Mouse (Mus musculus) forebrain, postnatal 0 days (tissue): Measurements from ENCODE around the gene Hist1h4f. TPM values are rescaled to one million over a fixed set of nuclear protein-coding genes. Genes with fewer than 3 reads are reported as not detected.
A peak's percentile ranks its signal among the peaks of the same experiment; 100 is the strongest.

Experiments used
- ATAC-seq: fragments of 200-750 bp; cut with Nextera tagmentation; 2 replicates; pipeline ENCODE4 v1.8.0; 2017; ENCODE audit warnings: mild to moderate bottlenecking, moderate library complexity
- DNase-seq: peaks from one replicate; pipeline ENCODE4 v3.0.0-alpha.2; 2015
- H3K27ac ChIP-seq: fragments of 300-500 bp; sonication (generic); 2 replicates; pipeline ENCODE4 v1.5.1; 2014; ENCODE audit warnings: low read depth, mild to moderate bottlenecking, antibody characterized with exemption, low read length, moderate library complexity, mixed read lengths
- H3K27me3 ChIP-seq: fragments of 300-500 bp; sonication (generic); 2 replicates; pipeline ENCODE4 v1.6.1; 2014; ENCODE audit warnings: mild to moderate bottlenecking, low read length, mixed read lengths; ENCODE audit not compliant: insufficient read depth
- H3K36me3 ChIP-seq: fragments of 300-500 bp; sonication (generic); 2 replicates; pipeline ENCODE4 v1.6.1; 2014; ENCODE audit warnings: mild to moderate bottlenecking, moderate library complexity; ENCODE audit not compliant: insufficient read depth
- H3K4me1 ChIP-seq: fragments of 300-500 bp; sonication (generic); 2 replicates; pipeline ENCODE4 v1.6.1; 2014; ENCODE audit warnings: antibody characterized with exemption; ENCODE audit not compliant: insufficient read depth
- H3K4me2 ChIP-seq: fragments of 300-500 bp; sonication (generic); 2 replicates; pipeline ENCODE4 v1.6.1; 2014; ENCODE audit warnings: low read depth, mild to moderate bottlenecking, moderate library complexity
- H3K4me3 ChIP-seq: fragments of 300-500 bp; sonication (generic); 2 replicates; pipeline ENCODE4 v1.5.1; 2014; ENCODE audit warnings: low read depth, low read length, mixed read lengths
- H3K9ac ChIP-seq: fragments of 300-500 bp; sonication (generic); 2 replicates; pipeline ENCODE4 v1.6.1; 2014; ENCODE audit warnings: mild to moderate bottlenecking
- H3K9me3 ChIP-seq: fragments of 300-500 bp; sonication (generic); 2 replicates; pipeline ENCODE4 v1.6.1; 2016; ENCODE audit warnings: low read length
- CTCF ChIP-seq: sonication (generic); IDR thresholded peaks from 2 replicates; pipeline ENCODE4 v1.5.1; 2016; ENCODE audit warnings: antibody characterized with exemption, control low read depth, low read depth
- WGBS: fragments of 180-500 bp; shearing (Covaris S2); extraction: QIAGEN DNeasy Blood & Tissue Kit; methylation state at CpG from one replicate; pipeline ENCODE4 v1.1.7; 2014; 5-methylcytosine and 5-hydroxymethylcytosine counted together
- microRNA-seq, 2 experiments: library from miRNA; unstranded; fragments of <30 nt; microRNA quantifications; one replicate each; pipeline ENCODE4; 2016
- polyA plus RNA-seq: library from polyadenylated mRNA; unstranded; fragments of >200 nt; fragmentation: Nextera tagmentation; extraction: Ambion mirVana; gene quantifications from 2 replicates; pipeline ENCODE4 v1.2.1, GENCODE M21; 2015
- total RNA-seq: library from RNA; depleted of rRNA; stranded (reverse); fragments of >200 nt; gene quantifications from 2 replicates; pipeline ENCODE4 v1.2.3, GENCODE M21; 2014; rRNA removed

Hist1h4f gene
- total and polyA plus RNA-seq, 2 experiments from 2014 or later, result 753 TPM; not detected in 1

DNA sequence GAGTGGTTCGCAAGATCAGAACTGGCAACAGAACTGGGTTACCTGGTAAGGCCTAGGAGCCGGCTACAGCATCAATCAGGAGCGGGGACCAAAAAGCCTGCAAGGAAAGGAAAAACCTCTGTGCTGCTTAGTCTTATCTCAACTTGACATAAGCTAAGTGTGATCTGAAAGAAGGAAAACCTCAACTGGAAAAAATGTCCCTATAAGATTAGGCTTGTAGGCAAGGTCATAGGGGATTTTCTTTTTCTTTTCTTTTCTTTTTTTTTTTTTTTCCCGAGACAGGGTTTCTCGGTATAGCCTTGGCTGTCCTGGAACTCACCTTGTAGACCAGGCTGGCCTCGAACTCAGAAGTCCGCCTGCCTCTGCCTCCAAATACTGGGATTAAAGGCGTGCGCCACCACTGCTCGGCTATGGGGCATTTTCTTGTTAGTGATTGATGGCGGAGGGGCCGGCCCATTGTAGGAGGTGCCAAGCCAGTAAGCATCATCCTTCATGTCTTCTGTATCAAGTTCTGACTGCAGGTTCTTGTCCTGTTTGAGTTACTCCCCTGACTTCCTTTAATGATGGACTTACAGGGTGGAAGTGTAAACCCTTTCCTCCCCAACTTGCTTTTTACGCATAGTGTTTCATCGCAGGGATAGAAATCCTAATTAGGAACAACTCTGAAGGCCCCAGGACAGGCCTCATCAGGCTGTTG, 44.5 kb downstream of the Hist1h4f start:
- ATAC-seq (no peak), DNase-seq (no peak)
- no peak overlapping the region for H3K9ac ChIP-seq
- no peak for TF ChIP-seq CTCF
- H3K27ac ChIP-seq, result no peak overlapping the region
- H3K9me3 ChIP-seq, result no peaks in the 10 kb centered on the region
- 33% methylated on average over 14 of the region's 14 CpGs for WGBS
- no peak overlapping the region for H3K4me3 ChIP-seq
- H3K27me3 ChIP-seq, result no peaks in the 10 kb centered on the region
- H3K4me1 ChIP-seq, result no peaks in the 10 kb centered on the region; the same call in 1 of the 2 replicates
- no peak overlapping the region for H3K4me2 ChIP-seq
- H3K36me3 ChIP-seq, result no peaks in the 10 kb centered on the region

DNA sequence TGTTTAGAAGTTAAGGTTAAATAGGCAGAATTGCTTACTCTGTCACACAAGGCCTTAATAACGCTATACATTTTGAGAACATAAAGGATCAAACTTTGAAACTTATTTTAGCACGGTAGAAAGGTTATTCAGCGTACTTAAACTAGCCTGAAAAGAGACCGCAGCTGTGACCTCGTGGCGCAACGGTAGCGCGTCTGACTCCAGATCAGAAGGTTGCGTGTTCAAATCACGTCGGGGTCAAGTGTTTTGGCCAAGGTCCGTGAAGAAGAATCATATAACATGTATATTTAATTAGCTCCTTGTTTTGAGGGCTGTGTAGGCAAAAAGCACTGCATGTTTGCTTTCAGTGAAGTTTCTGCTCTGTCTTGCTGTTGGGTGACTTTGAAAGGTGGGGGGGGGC, 45.1 kb downstream of the Hist1h4f start:
- Histone ChIP-seq H3K4me2 (peak overlapping the region; percentile 30), H3K9me3 (no peaks in the 10 kb centered on the region), H3K27ac (no peak overlapping the region), H3K4me1 (no peaks in the 10 kb centered on the region; the same call in 1 of the 2 replicates), H3K36me3 (no peaks in the 10 kb centered on the region), H3K27me3 (no peaks in the 10 kb centered on the region), H3K4me3 (0 out of 2 replicates have a peak overlapping the region, but pooled peaks have one; percentile 3), H3K9ac (no peak overlapping the region)
- DNase-seq (peak; percentile 61), ATAC-seq (no peak)
- no peak for TF ChIP-seq CTCF
- 14% methylated on average over 13 of the region's 13 CpGs for WGBS

DNA sequence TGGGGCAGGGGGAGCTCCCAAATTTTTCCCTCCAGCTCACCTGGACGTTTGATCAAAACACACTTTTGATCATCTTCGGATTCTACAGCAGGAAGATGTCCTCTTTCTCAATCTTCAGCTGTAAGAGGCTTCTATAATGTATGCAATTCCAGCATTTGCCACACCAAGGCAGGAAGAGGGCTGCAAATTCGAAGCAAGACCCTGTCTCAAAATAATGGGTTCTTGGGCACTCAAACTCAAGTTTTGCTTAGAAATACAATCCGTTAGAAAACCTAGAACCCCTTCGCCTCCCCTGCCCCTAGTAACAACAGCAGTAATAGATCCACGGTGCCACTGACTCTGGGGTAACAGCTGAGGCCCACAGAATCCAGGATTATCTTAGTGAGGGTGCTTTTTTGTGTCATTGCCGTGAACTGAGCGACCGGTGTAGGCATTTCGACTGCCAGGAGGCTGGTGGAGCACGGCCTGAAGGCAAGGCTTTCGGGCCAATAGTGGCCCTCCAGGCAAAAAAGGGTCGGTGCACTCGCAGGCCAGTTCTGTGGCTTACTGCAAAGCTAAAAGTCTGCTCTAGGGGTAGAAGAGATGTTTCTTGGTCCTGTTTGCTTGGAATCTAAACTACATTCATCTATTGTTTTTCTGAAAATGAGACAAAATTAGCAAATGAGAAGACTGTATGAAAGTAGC, 45.6 kb downstream of the Hist1h4f start:
- no peak overlapping the region for H3K27ac ChIP-seq
- no peaks in the 10 kb centered on the region for H3K36me3 ChIP-seq
- H3K27me3 ChIP-seq, result no peaks in the 10 kb centered on the region
- WGBS, result 10% methylated on average over 14 of the region's 14 CpGs
- no peak for DNase-seq
- TF ChIP-seq CTCF, result no peak
- H3K9me3 ChIP-seq, result no peaks in the 10 kb centered on the region
- no peak for ATAC-seq
- 0 out of 2 replicates have a peak overlapping the region, but pooled peaks have one; percentile 3 for H3K4me3 ChIP-seq
- H3K9ac ChIP-seq, result no peak overlapping the region
- no peaks in the 10 kb centered on the region; the same call in 1 of the 2 replicates for H3K4me1 ChIP-seq
- peak overlapping the region; percentile 30 for H3K4me2 ChIP-seq

DNA sequence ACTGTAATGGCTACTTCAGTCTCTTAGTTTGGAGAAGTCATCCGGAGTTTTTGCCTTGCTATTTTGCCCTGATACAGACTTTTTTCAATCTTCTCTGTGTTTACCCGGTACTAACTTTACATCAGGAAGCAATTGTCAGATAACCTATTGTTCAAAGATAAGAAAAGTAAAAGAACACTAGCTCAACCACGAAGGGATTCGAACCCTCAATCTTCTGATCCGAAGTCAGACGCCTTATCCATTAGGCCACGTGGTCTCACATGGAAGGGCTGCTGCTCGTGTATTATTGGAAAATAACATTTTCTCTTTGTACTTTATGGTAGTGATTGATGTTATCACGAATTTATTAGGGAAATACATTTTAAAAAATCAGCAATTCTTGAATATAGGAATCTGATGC, 47.7 kb downstream of the Hist1h4f start:
- DNase-seq, result peak; percentile 86
- ATAC-seq, result peak; percentile 68; the same call in 1 of the 2 replicates
- Histone ChIP-seq H3K4me3 (no peak overlapping the region), H3K9me3 (no peaks in the 10 kb centered on the region), H3K27me3 (peaks cover 8% of the 10 kb centered on the region; the same call in 1 of the 2 replicates), H3K36me3 (no peaks in the 10 kb centered on the region), H3K27ac (no peak overlapping the region), H3K9ac (no peak overlapping the region), H3K4me1 (no peaks in the 10 kb centered on the region; the same call in 1 of the 2 replicates), H3K4me2 (peak overlapping the region; percentile 23; the same call in 1 of the 2 replicates)
- TF ChIP-seq CTCF, result no peak
- 2% methylated on average over 9 of the region's 9 CpGs for WGBS

DNA sequence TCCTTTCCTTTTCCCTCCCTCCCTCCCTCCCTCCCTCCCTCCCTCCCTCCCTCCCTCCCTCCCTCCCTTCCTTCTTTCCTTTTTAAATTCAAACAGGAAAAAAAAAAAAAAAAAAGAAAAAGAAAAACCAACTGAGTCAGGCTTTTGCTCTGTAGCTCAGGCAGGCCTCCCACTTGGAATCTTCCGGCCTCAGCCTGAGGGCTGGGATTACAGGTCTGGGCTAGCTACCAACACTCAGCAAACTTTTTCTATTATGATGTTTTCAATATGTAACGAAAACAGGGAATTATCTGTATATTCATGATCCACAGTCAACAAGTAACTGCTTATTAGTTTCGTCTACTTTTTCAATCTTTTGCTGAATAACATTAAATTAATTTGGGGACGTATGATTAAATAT, 48.5 kb downstream of the Hist1h4f start:
- WGBS, result 51% methylated on average over 4 of the region's 4 CpGs
- Histone ChIP-seq H3K36me3 (no peaks in the 10 kb centered on the region), H3K9me3 (no peaks in the 10 kb centered on the region), H3K9ac (no peak overlapping the region), H3K27ac (no peak overlapping the region), H3K4me2 (no peak overlapping the region), H3K4me3 (no peak overlapping the region), H3K4me1 (no peaks in the 10 kb centered on the region; the same call in 1 of the 2 replicates), H3K27me3 (peaks cover 11% of the 10 kb centered on the region; the same call in 1 of the 2 replicates)
- no peak for DNase-seq
- no peak for ATAC-seq
- TF ChIP-seq CTCF, result no peak

DNA sequence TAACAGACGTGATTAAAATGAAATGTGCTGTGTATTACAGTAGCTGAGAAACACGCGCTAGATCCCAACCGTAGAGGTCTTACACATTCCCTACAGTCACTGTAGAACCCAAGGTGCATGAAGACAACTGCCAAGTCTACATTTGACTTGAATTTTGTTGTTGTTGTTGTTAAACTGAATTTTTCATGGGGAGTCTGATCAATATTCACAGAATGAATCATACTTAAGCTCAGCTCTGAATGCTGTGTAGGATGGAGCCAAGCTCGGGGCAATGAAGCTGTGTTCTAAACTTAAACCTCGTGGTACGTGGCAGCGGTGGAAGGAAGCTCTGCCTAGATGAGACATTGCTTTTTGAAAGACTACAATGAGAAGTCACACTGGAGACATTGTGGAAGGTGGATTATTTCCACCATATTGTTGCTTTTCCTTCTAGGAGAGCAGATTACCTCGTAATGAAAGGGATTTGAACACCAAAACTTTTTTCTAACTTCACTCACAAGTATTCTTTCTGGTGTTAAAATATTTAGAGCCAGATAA, 49.3 kb downstream of the Hist1h4f start:
- no peak for DNase-seq
- Histone ChIP-seq H3K4me2 (0 out of 2 replicates have a peak overlapping the region, but pooled peaks have one; percentile 4), H3K4me1 (no peaks in the 10 kb centered on the region; the same call in 1 of the 2 replicates), H3K4me3 (no peak overlapping the region), H3K27me3 (peaks cover 11% of the 10 kb centered on the region; the same call in 1 of the 2 replicates), H3K27ac (no peak overlapping the region), H3K9me3 (no peaks in the 10 kb centered on the region), H3K9ac (no peak overlapping the region), H3K36me3 (no peaks in the 10 kb centered on the region)
- no peak for TF ChIP-seq CTCF
- no peak for ATAC-seq
- 33% methylated on average over 9 of the region's 9 CpGs for WGBS

DNA sequence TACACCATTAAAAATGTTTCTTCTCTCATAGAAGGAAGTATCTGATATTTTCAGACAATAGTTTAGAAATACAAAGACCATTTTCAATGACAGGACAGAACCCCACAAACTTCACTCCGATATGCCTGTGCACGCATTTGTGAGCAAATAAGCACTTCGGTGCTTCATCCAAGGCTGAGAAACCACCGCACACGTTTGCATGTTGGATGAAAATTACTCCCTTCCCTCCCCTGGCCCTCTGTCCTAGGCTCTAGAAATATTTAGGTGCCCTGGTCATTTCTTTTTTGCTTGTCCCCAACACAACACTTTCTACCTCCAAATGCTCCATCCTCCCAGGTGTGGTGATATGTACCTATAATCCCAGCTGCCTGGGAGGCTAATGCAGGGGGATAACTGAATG, 49.9 kb downstream of the Hist1h4f start:
- H3K4me3 ChIP-seq, result no peak overlapping the region
- no peak for TF ChIP-seq CTCF
- H3K4me1 ChIP-seq, result no peaks in the 10 kb centered on the region; the same call in 1 of the 2 replicates
- no peak for ATAC-seq
- no peaks in the 10 kb centered on the region for H3K9me3 ChIP-seq
- no peak for DNase-seq
- no peak overlapping the region for H3K9ac ChIP-seq
- no peaks in the 10 kb centered on the region for H3K36me3 ChIP-seq
- H3K27me3 ChIP-seq, result peaks cover 11% of the 10 kb centered on the region; the same call in 1 of the 2 replicates
- H3K27ac ChIP-seq, result no peak overlapping the region
- 22% methylated on average over 5 of the region's 5 CpGs for WGBS
- H3K4me2 ChIP-seq, result 0 out of 2 replicates have a peak overlapping the region, but pooled peaks have one; percentile 4

Small RNA genes within 50 kb of the gene (microRNA-seq; reads per million reads assigned to microRNA genes)
- 0 reads per million in 2 experiments for gene Gm44297
- gene Gm44359, result 0 reads per million in 2 experiments
- 0 reads per million in 2 experiments for gene Gm44394
- 0.24 to 0.39 reads per million in 2 experiments for gene n-TStga1

Other genes starting within 250 kb of the Hist1h4f start
Only the 30 nearest of the 34 such genes appear.
- gene Zfp322a, start 182.4 kb downstream of the Hist1h4f start, total RNA-seq, result 32.9 and 35.5 TPM in 2 replicates
- 23.1 and 33.6 TPM in 2 replicates for gene Zfp322a, start 182.4 kb downstream of the Hist1h4f start, polyA plus RNA-seq
- 6.5 and 8.2 TPM in 2 replicates for gene Abt1, start 127.8 kb downstream of the Hist1h4f start, total RNA-seq
- gene Abt1, start 127.8 kb downstream of the Hist1h4f start, polyA plus RNA-seq, result 7.7 and 8.2 TPM in 2 replicates
- 0.08 and 0.33 TPM in 2 replicates for gene Btn1a1, start 85.7 kb downstream of the Hist1h4f start, total RNA-seq
- gene Btn1a1, start 85.7 kb downstream of the Hist1h4f start, polyA plus RNA-seq, result 0.12 TPM in 1 of 2 replicates, not detected in the other
- gene Btn2a2, start 62.8 kb downstream of the Hist1h4f start, total RNA-seq, result not detected in 2 replicates
- 0.10 TPM in 1 of 2 replicates, not detected in the other for gene Btn2a2, start 62.8 kb downstream of the Hist1h4f start, polyA plus RNA-seq
- gene Hist1h4h, start 20.6 kb downstream of the Hist1h4f start, total RNA-seq, result 1,275 and 1,840 TPM in 2 replicates
- gene Hist1h4h, start 20.6 kb downstream of the Hist1h4f start, polyA plus RNA-seq, result 4.1 and 5.7 TPM in 2 replicates
- gene Hist1h2af, start 17.7 kb downstream of the Hist1h4f start, total RNA-seq, result 135 and 227 TPM in 2 replicates
- not detected in 2 replicates for gene Hist1h2af, start 17.7 kb downstream of the Hist1h4f start, polyA plus RNA-seq
- gene Hist1h3g, start 16.2 kb downstream of the Hist1h4f start, total RNA-seq, result 116 and 134 TPM in 2 replicates
- gene Hist1h3g, start 16.2 kb downstream of the Hist1h4f start, polyA plus RNA-seq, result 0.50 TPM in 1 of 2 replicates, not detected in the other
- gene Hist1h2bh, start 8.3 kb downstream of the Hist1h4f start, total RNA-seq, result 12.5 and 17.0 TPM in 2 replicates
- 0.17 TPM in 1 of 2 replicates, not detected in the other for gene Hist1h2bh, start 8.3 kb downstream of the Hist1h4f start, polyA plus RNA-seq
- gene Hist1h3f, start 7.6 kb downstream of the Hist1h4f start, total RNA-seq, result 116 and 119 TPM in 2 replicates
- 0.17 and 0.47 TPM in 2 replicates for gene Hist1h3f, start 7.6 kb downstream of the Hist1h4f start, polyA plus RNA-seq
- gene Hist1h1d, start 1.6 kb upstream of the Hist1h4f start, total RNA-seq, result 48.5 and 66.7 TPM in 2 replicates
- 0.12 and 0.18 TPM in 2 replicates for gene Hist1h1d, start 1.6 kb upstream of the Hist1h4f start, polyA plus RNA-seq
- gene Hist1h3e, start 10.7 kb upstream of the Hist1h4f start, total RNA-seq, result 180 and 204 TPM in 2 replicates
- 1.9 and 2.0 TPM in 2 replicates for gene Hist1h3e, start 10.7 kb upstream of the Hist1h4f start, polyA plus RNA-seq
- gene Hist1h2ae, start 19.6 kb upstream of the Hist1h4f start, total RNA-seq, result 111 TPM in 2 replicates
- 12.5 and 23.0 TPM in 2 replicates for gene Hist1h2ae, start 19.6 kb upstream of the Hist1h4f start, polyA plus RNA-seq
- gene Hist1h2bg, start 19.7 kb upstream of the Hist1h4f start, total RNA-seq, result 367 and 594 TPM in 2 replicates
- gene Hist1h2bg, start 19.7 kb upstream of the Hist1h4f start, polyA plus RNA-seq, result 3.0 and 3.6 TPM in 2 replicates
- 226 and 289 TPM in 2 replicates for gene Hist1h2bf, start 22.5 kb upstream of the Hist1h4f start, total RNA-seq
- not detected in 2 replicates for gene Hist1h2bf, start 22.5 kb upstream of the Hist1h4f start, polyA plus RNA-seq
- gene Hist1h2ad, start 22.7 kb upstream of the Hist1h4f start, total RNA-seq, result 204 and 274 TPM in 2 replicates
- gene Hist1h2ad, start 22.7 kb upstream of the Hist1h4f start, polyA plus RNA-seq, result 0.78 TPM in 1 of 2 replicates, not detected in the other
- 73.0 and 78.9 TPM in 2 replicates for gene Hist1h3d, start 24.1 kb upstream of the Hist1h4f start, total RNA-seq
- 0.57 and 0.80 TPM in 2 replicates for gene Hist1h3d, start 24.1 kb upstream of the Hist1h4f start, polyA plus RNA-seq
- gene Hist1h4d, start 29.9 kb upstream of the Hist1h4f start, total RNA-seq, result 258 and 695 TPM in 2 replicates
- 25.0 and 42.2 TPM in 2 replicates for gene Hist1h4d, start 29.9 kb upstream of the Hist1h4f start, polyA plus RNA-seq
- 98.5 and 120 TPM in 2 replicates for gene Hist1h2be, start 69.5 kb upstream of the Hist1h4f start, total RNA-seq
- 0.31 and 0.39 TPM in 2 replicates for gene Hist1h2be, start 69.5 kb upstream of the Hist1h4f start, polyA plus RNA-seq
- 204 and 218 TPM in 2 replicates for gene Hist1h1e, start 70.9 kb upstream of the Hist1h4f start, total RNA-seq
- gene Hist1h1e, start 70.9 kb upstream of the Hist1h4f start, polyA plus RNA-seq, result 11.1 and 16.3 TPM in 2 replicates
- gene Hist1h2ac, start 132.3 kb upstream of the Hist1h4f start, total RNA-seq, result 40.9 and 44.8 TPM in 2 replicates
- gene Hist1h2ac, start 132.3 kb upstream of the Hist1h4f start, polyA plus RNA-seq, result 0.41 and 0.49 TPM in 2 replicates
- 93.7 and 124 TPM in 2 replicates for gene Hist1h2bc, start 132.6 kb upstream of the Hist1h4f start, total RNA-seq
- 29.2 and 35.3 TPM in 2 replicates for gene Hist1h2bc, start 132.6 kb upstream of the Hist1h4f start, polyA plus RNA-seq
- 1.3 TPM in 1 of 2 replicates, not detected in the other for gene Hist1h1t, start 144.2 kb upstream of the Hist1h4f start, total RNA-seq
- gene Hist1h1t, start 144.2 kb upstream of the Hist1h4f start, polyA plus RNA-seq, result not detected in 2 replicates
- gene Hist1h4c, start 146.8 kb upstream of the Hist1h4f start, total RNA-seq, result 917 and 942 TPM in 2 replicates
- 2.3 and 5.0 TPM in 2 replicates for gene Hist1h4c, start 146.8 kb upstream of the Hist1h4f start, polyA plus RNA-seq
- 2.5 and 3.6 TPM in 2 replicates for gene Hfe, start 159.2 kb upstream of the Hist1h4f start, total RNA-seq
- 4.4 and 6.0 TPM in 2 replicates for gene Hfe, start 159.2 kb upstream of the Hist1h4f start, polyA plus RNA-seq
- 475 and 498 TPM in 2 replicates for gene Hist1h1c, start 187.2 kb upstream of the Hist1h4f start, total RNA-seq
- gene Hist1h1c, start 187.2 kb upstream of the Hist1h4f start, polyA plus RNA-seq, result 24.0 and 26.3 TPM in 2 replicates
- 294 and 301 TPM in 2 replicates for gene Hist1h3c, start 194.0 kb upstream of the Hist1h4f start, total RNA-seq
- gene Hist1h3c, start 194.0 kb upstream of the Hist1h4f start, polyA plus RNA-seq, result 0.84 TPM in 1 of 2 replicates, not detected in the other
- gene Hist1h2bb, start 195.1 kb upstream of the Hist1h4f start, total RNA-seq, result 647 and 680 TPM in 2 replicates
- not detected in 2 replicates for gene Hist1h2bb, start 195.1 kb upstream of the Hist1h4f start, polyA plus RNA-seq
- gene Hist1h2ab, start 199.5 kb upstream of the Hist1h4f start, total RNA-seq, result 305 and 340 TPM in 2 replicates
- gene Hist1h2ab, start 199.5 kb upstream of the Hist1h4f start, polyA plus RNA-seq, result 4.4 and 6.7 TPM in 2 replicates
- 229 and 254 TPM in 2 replicates for gene Hist1h3b, start 200.6 kb upstream of the Hist1h4f start, total RNA-seq
- 0.25 and 0.67 TPM in 2 replicates for gene Hist1h3b, start 200.6 kb upstream of the Hist1h4f start, polyA plus RNA-seq
- 184 and 254 TPM in 2 replicates for gene Hist1h4b, start 205.4 kb upstream of the Hist1h4f start, total RNA-seq
- gene Hist1h4b, start 205.4 kb upstream of the Hist1h4f start, polyA plus RNA-seq, result 1.8 and 3.0 TPM in 2 replicates